Mouse (Mus musculus) forebrain, embryonic 10.5 days (tissue): ENCODE results near the gene Mapk1ip1. TPM values are rescaled to one million over a fixed set of nuclear protein-coding genes. Genes with fewer than 3 reads are reported as not detected.

Experiments used
- DNase-seq: peaks from one replicate; pipeline ENCODE4 v3.0.0-alpha.2; 2017; ENCODE audit warnings: low spot score; ENCODE audit errors: extremely low spot score
- H3K27ac ChIP-seq: fragments of 300-500 bp; sonication (generic); 2 replicates; pipeline ENCODE4 v1.5.1; 2016; ENCODE audit warnings: mild to moderate bottlenecking
- H3K27me3 ChIP-seq: fragments of 300-500 bp; sonication (generic); 2 replicates; pipeline ENCODE4 v1.6.1; 2016; ENCODE audit warnings: mild to moderate bottlenecking; ENCODE audit not compliant: poor library complexity, severe bottlenecking
- H3K36me3 ChIP-seq: fragments of 300-500 bp; sonication (generic); replicated peaks from 2 replicates; pipeline ENCODE4 v1.6.1; 2016; ENCODE audit warnings: mild to moderate bottlenecking, moderate library complexity
- H3K4me1 ChIP-seq: fragments of 300-500 bp; sonication (generic); 2 replicates; pipeline ENCODE4 v1.6.1; 2016
- H3K4me3 ChIP-seq: fragments of 300-500 bp; sonication (generic); 2 replicates; pipeline ENCODE4 v1.5.1; 2016; ENCODE audit warnings: mild to moderate bottlenecking, moderate library complexity
- H3K9me3 ChIP-seq: fragments of 300-500 bp; sonication (generic); 2 replicates; pipeline ENCODE4 v1.6.1; 2016; ENCODE audit warnings: mild to moderate bottlenecking, moderate library complexity
- WGBS: fragments of 180-500 bp; shearing (Covaris S2); methylation state at CpG from one replicate; pipeline ENCODE4 v1.1.7; 2016; 5-methylcytosine and 5-hydroxymethylcytosine counted together
- polyA plus RNA-seq: library from polyadenylated mRNA; unstranded; fragments of >200 nt; fragmentation: Nextera tagmentation; extraction: Ambion mirVana; gene quantifications from 2 replicates; pipeline ENCODE4 v1.2.1, GENCODE M21; 2016

The Mapk1ip1 gene
- polyA plus RNA-seq, 1 experiment from 2014 or later = 9.8 TPM

- peaks cover 68% of the 10 kb centered on the region for H3K36me3 ChIP-seq
- no peak overlapping the region for H3K4me3 ChIP-seq
- DNase-seq = no peak
- H3K4me1 ChIP-seq = peaks cover 32% of the 10 kb centered on the region
- no peaks in the 10 kb centered on the region for H3K9me3 ChIP-seq
- no peaks in the 10 kb centered on the region for H3K27me3 ChIP-seq
- H3K27ac ChIP-seq = no peak overlapping the region
Observed at GRCm38 (mm10) chr7:138850083-138850482, 4.0 kb upstream of the Mapk1ip1 start.

GRCm38 (mm10) chr7:138848028-138848920 is 2.2 kb upstream of the Mapk1ip1 start:
- H3K27me3 ChIP-seq = no peaks in the 10 kb centered on the region

GRCm38 (mm10) chr7:138847316-138848027 is 1.4 kb upstream of the Mapk1ip1 start:
- Histone ChIP-seq H3K4me3 (peak overlapping the region; percentile 99), H3K36me3 (peaks cover 43% of the 10 kb centered on the region), H3K9me3 (no peaks in the 10 kb centered on the region), H3K4me1 (peaks cover 50% of the 10 kb centered on the region), H3K27ac (peak overlapping the region; percentile 97), H3K27me3 (no peaks in the 10 kb centered on the region)
- 53% methylated on average over 13 of the region's 13 CpGs for WGBS
- DNase-seq = no peak

More at GRCm38 (mm10) chr7:138848028-138848920, 2.2 kb upstream of the Mapk1ip1 start:
- Histone ChIP-seq H3K9me3 (no peaks in the 10 kb centered on the region), H3K4me1 (peaks cover 49% of the 10 kb centered on the region), H3K4me3 (peak overlapping the region; percentile 99), H3K36me3 (peaks cover 51% of the 10 kb centered on the region), H3K27ac (no peak overlapping the region)
- DNase-seq = no peak
- whole genome bisulfite sequencing = 91% methylated on average over 7 of the region's 7 CpGs

GRCm38 (mm10) chr7:138846502-138846991 is 474 bp upstream of the Mapk1ip1 start:
- peak; percentile 58 for DNase-seq
- Histone ChIP-seq H3K4me1 (peaks cover 50% of the 10 kb centered on the region), H3K4me3 (peak overlapping the region; percentile 99), H3K27ac (peak overlapping the region; percentile 97), H3K9me3 (no peaks in the 10 kb centered on the region), H3K27me3 (no peaks in the 10 kb centered on the region), H3K36me3 (peaks cover 34% of the 10 kb centered on the region)
- WGBS = under 1% methylated on average over 48 of the region's 61 CpGs

GRCm38 (mm10) chr7:138845111-138845510 is 962 bp downstream of the Mapk1ip1 start:
- no peak for DNase-seq
- Histone ChIP-seq H3K4me3 (peak overlapping the region; percentile 99), H3K36me3 (peaks cover 21% of the 10 kb centered on the region), H3K4me1 (peaks cover 54% of the 10 kb centered on the region), H3K27ac (peak overlapping the region; percentile 97), H3K9me3 (no peaks in the 10 kb centered on the region), H3K27me3 (no peaks in the 10 kb centered on the region)
- WGBS = 54% methylated on average over 8 of the region's 8 CpGs

GRCm38 (mm10) chr7:138843421-138843820 is 2.7 kb downstream of the Mapk1ip1 start:
- Histone ChIP-seq H3K9me3 (no peaks in the 10 kb centered on the region), H3K36me3 (peaks cover 5% of the 10 kb centered on the region), H3K27ac (no peak overlapping the region), H3K4me1 (peaks cover 42% of the 10 kb centered on the region), H3K4me3 (no peak overlapping the region), H3K27me3 (no peaks in the 10 kb centered on the region)
- 93% methylated on average over 4 of the region's 4 CpGs for WGBS
- no peak for DNase-seq

- H3K4me3 ChIP-seq = no peak overlapping the region
- DNase-seq = no peak
- 84% methylated on average over 3 of the region's 3 CpGs for WGBS
- no peaks in the 10 kb centered on the region for H3K27me3 ChIP-seq
- no peaks in the 10 kb centered on the region for H3K9me3 ChIP-seq
- H3K4me1 ChIP-seq = peaks cover 27% of the 10 kb centered on the region
- H3K36me3 ChIP-seq = peaks cover 1% of the 10 kb centered on the region
- H3K27ac ChIP-seq = no peak overlapping the region
Observed at GRCm38 (mm10) chr7:138841436-138842151, 4.5 kb downstream of the Mapk1ip1 start.

GRCm38 (mm10) chr7:138840594-138841021 is 5.5 kb downstream of the Mapk1ip1 start:
- Histone ChIP-seq H3K27me3 (no peaks in the 10 kb centered on the region), H3K27ac (0 out of 2 replicates have a peak overlapping the region, but pooled peaks have one; percentile 25), H3K36me3 (peaks cover 10% of the 10 kb centered on the region), H3K4me3 (no peak overlapping the region), H3K9me3 (no peaks in the 10 kb centered on the region), H3K4me1 (peaks cover 27% of the 10 kb centered on the region)
- peak; percentile 72 for DNase-seq
- WGBS = 48% methylated on average over 4 of the region's 4 CpGs

GRCm38 (mm10) chr7:138835028-138835427 is 11.0 kb downstream of the Mapk1ip1 start:
- 97% methylated on average over 3 of the region's 3 CpGs for WGBS
- Histone ChIP-seq H3K4me3 (no peak overlapping the region), H3K27ac (no peak overlapping the region), H3K36me3 (peaks cover 13% of the 10 kb centered on the region), H3K4me1 (no peaks in the 10 kb centered on the region), H3K27me3 (no peaks in the 10 kb centered on the region), H3K9me3 (no peaks in the 10 kb centered on the region)
- DNase-seq = no peak

- peak; percentile 60 for DNase-seq
- no peak overlapping the region for H3K27ac ChIP-seq
Observed at GRCm38 (mm10) chr7:138827812-138828211, 18.3 kb downstream of the Mapk1ip1 start.

GRCm38 (mm10) chr7:138824995-138825756 is 20.9 kb downstream of the Mapk1ip1 start:
- Histone ChIP-seq H3K27ac (no peak overlapping the region), H3K4me3 (no peak overlapping the region), H3K27me3 (no peaks in the 10 kb centered on the region), H3K4me1 (no peaks in the 10 kb centered on the region), H3K36me3 (no peaks in the 10 kb centered on the region), H3K9me3 (no peaks in the 10 kb centered on the region)
- DNase-seq = no peak
- 91% methylated on average over 19 of the region's 19 CpGs for WGBS

More at GRCm38 (mm10) chr7:138827812-138828211, 18.3 kb downstream of the Mapk1ip1 start:
- Histone ChIP-seq H3K9me3 (no peaks in the 10 kb centered on the region), H3K27me3 (no peaks in the 10 kb centered on the region), H3K36me3 (no peaks in the 10 kb centered on the region), H3K4me3 (no peak overlapping the region), H3K4me1 (no peaks in the 10 kb centered on the region)
- WGBS = 18% methylated on average over 11 of the region's 11 CpGs

GRCm38 (mm10) chr7:138824423-138824822 is 21.6 kb downstream of the Mapk1ip1 start:
- no peaks in the 10 kb centered on the region for H3K9me3 ChIP-seq
- H3K36me3 ChIP-seq = no peaks in the 10 kb centered on the region
- DNase-seq = no peak
- no peak overlapping the region for H3K4me3 ChIP-seq
- WGBS = 88% methylated on average over 6 of the region's 6 CpGs
- H3K27ac ChIP-seq = no peak overlapping the region
- no peaks in the 10 kb centered on the region for H3K27me3 ChIP-seq
- no peaks in the 10 kb centered on the region for H3K4me1 ChIP-seq
